Mouse (Mus musculus): ENCODE data around the gene Ptprn2.

DNA sequence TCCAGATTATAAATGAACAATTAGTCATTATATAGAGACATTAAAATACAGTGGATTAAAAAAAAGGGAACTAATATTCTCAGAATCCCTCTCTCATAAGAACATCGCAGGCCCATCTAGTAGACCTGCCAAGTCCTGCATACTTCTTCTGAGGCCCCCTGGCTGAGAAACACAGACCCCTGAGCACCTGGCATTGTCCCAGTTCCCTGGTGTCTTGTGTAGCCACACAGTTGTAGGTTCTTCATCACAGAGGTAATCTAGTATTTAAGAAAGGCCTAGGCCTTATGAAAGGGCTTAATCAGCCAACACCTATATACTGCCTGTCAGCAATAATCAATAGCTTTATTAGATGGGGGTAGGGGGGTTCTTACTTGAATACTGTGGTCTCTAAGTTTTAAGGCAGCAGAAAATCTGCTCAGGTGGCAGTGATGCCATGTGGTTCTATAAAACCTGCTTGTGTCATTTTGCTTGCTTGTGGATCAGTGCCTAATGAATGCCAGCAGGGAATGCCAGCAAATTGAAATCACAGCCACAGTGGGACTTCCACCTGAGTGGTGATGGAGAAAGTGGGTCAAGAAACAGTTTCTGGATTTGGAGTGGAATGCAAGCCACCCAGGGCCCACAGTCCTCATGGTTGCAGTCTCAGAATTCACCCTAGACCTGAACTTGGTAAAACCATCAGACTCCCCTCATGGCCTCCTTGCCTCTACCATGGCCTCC, 388.5 kb downstream of the Ptprn2 start:
- TF ChIP-seq POLR2A (IDR thresholded peaks at IDR 0.05; ENCODE audit: borderline replicate concordance, low read depth, low read length) (no peak), CTCF (IDR thresholded peaks at IDR 0.05; ENCODE audit: low read depth, low read length) (no peak)

All from bone marrow macrophage, adult 2 months (primary cell).